Mouse (Mus musculus): ENCODE measurements around the gene Fam110a. TPM values are rescaled to one million over a fixed set of nuclear protein-coding genes. Genes with fewer than 3 reads are reported as not detected.

Fam110a gene
- polyA plus RNA-seq (2017; shearing (Covaris generic)), result 33.1 TPM

GRCm38 (mm10) chr2:151979470-151980354 is at the start of gene Fam110a:
Gene Fam110a, minus strand, starts transcription at chr2:151980219.

GRCm38 (mm10) chr2:151996229-151997189 is 16.5 kb upstream of the Fam110a start, which contains the start of gene Slc52a3:
Gene Slc52a3, plus strand, starts transcription at chr2:151996511.

Other genes starting within 250 kb of the Fam110a start
- gene Psmf1, start 236.0 kb downstream of the Fam110a start, polyA plus RNA-seq (2017; shearing (Covaris generic)), result 75.6 TPM
- gene Rspo4, start 137.3 kb downstream of the Fam110a start, polyA plus RNA-seq (2017; shearing (Covaris generic)), result not detected
- 0.20 TPM for gene Angpt4, start 69.0 kb downstream of the Fam110a start, polyA plus RNA-seq (2017; shearing (Covaris generic))
- gene Slc52a3, start 16.3 kb upstream of the Fam110a start, polyA plus RNA-seq (2017; shearing (Covaris generic)), result 11.8 TPM
- gene Scrt2, start 101.3 kb upstream of the Fam110a start, polyA plus RNA-seq (2017; shearing (Covaris generic)), result not detected
- 4.6 TPM for gene Srxn1, start 125.3 kb upstream of the Fam110a start, polyA plus RNA-seq (2017; shearing (Covaris generic))
- not detected for gene Tcf15, start 163.3 kb upstream of the Fam110a start, polyA plus RNA-seq (2017; shearing (Covaris generic))
- gene Csnk2a1, start 246.6 kb upstream of the Fam110a start, polyA plus RNA-seq (2017; shearing (Covaris generic)), result 63.4 TPM

Measured in activated CD4-positive, CD25-positive, alpha-beta regulatory T cell, adult 9 weeks (primary cell).